13 mouse cellular contexts compared by ENCODE assay signal in genomic region chr12:104824907-104825267, GRCm38 (mm10). TPM values are rescaled to one million over a fixed set of nuclear protein-coding genes. Genes with fewer than 3 reads are reported as not detected.
DNase-seq lines count a peak whose midpoint lies in the region; ATAC-seq lines count a peak whose summit lies in the region.
"Had no signal": no experiment of that assay in that cellular context is flagged by ENCODE, and none has a peak within 500 bp of the region (broad histone marks: within the 10 kb centered on the region; RNA-seq: fewer than 3 reads in every experiment).

No protein-coding gene starts in this region.

- H3K36me3 ChIP-seq in heart, embryonic 14.5 days (ENCODE audit: control insufficient read depth, insufficient read depth, low read length) = no peaks in the 10 kb centered on the region
- no peaks in the 10 kb centered on the region for H3K36me3 ChIP-seq in intestine, embryonic 16.5 days (ENCODE audit: control insufficient read depth, insufficient read depth, low read length)
- H3K36me3 ChIP-seq: embryonic facial prominence, embryonic 15.5 days; hindbrain, embryonic 15.5 days; limb, embryonic 15.5 days; neural tube, embryonic 12.5 days had no signal

- no peak for ATAC-seq in heart, embryonic 14.5 days (ENCODE audit: insufficient number of reproducible peaks, insufficient read depth, low FRiP score, low read depth)
- ATAC-seq in intestine, embryonic 16.5 days = peak; percentile 31
- ATAC-seq: CD4-positive, CD25-positive, alpha-beta regulatory T cell, adult 4 months had no signal

- H3K9me3 ChIP-seq in heart, embryonic 14.5 days (ENCODE audit: control insufficient read depth, low read length) = no peaks in the 10 kb centered on the region
- H3K9me3 ChIP-seq in intestine, embryonic 16.5 days (ENCODE audit: control insufficient read depth, low read length) = no peaks in the 10 kb centered on the region
- H3K9me3 ChIP-seq: embryonic facial prominence, embryonic 15.5 days; hindbrain, embryonic 15.5 days; limb, embryonic 15.5 days; neural tube, embryonic 12.5 days had no signal

- no peak overlapping the region for H3K9ac ChIP-seq in heart, embryonic 14.5 days (ENCODE audit: low read length)
- no peak overlapping the region for H3K9ac ChIP-seq in intestine, embryonic 16.5 days (ENCODE audit: low read depth, low read length)
- H3K9ac ChIP-seq: embryonic facial prominence, embryonic 15.5 days; hindbrain, embryonic 15.5 days; limb, embryonic 15.5 days; neural tube, embryonic 12.5 days had no signal

- intact Hi-C loops in left cerebral cortex, postnatal 10 days (cut with DNase I) = loop anchor here (5.0 kb wide), 1 partner anchor 68 kb away; no protein-coding TSS in a partner anchor

- DNase-seq in heart, adult 8-10 months (ENCODE audit: low spot score) = no peak
- peak; percentile 23 to 32 for DNase-seq in spleen, postnatal 10 days (ENCODE audit: low spot score in 2 of 2)
- DNase-seq in spleen, postnatal 14 days (ENCODE audit: low spot score in 2 of 2) = no peak
- DNase-seq in thymus, postnatal 36 days = no peak
- DNase-seq in left cerebral cortex, postnatal 10 days (ENCODE audit: extremely low spot score in 1 of 2, low spot score in 2 of 2) = no peak
- DNase-seq: cerebellum, adult 11-12 months had no signal

- H3K27ac ChIP-seq in heart, embryonic 14.5 days (replicated peaks in 1 of 2; ENCODE audit: control insufficient read depth in 1 of 2, insufficient read depth in 1 of 2, low read depth in 2 of 2, low read length in 2 of 2) = peak overlapping the region; percentile 54 to 80
- 0 out of 2 replicates have a peak overlapping the region, but pooled peaks have one; percentile 14 for H3K27ac ChIP-seq in intestine, embryonic 16.5 days (ENCODE audit: low read length)
- H3K27ac ChIP-seq: embryonic facial prominence, embryonic 15.5 days; hindbrain, embryonic 15.5 days; limb, embryonic 15.5 days; neural tube, embryonic 12.5 days had no signal

- H3K27me3 ChIP-seq in heart, embryonic 14.5 days (ENCODE audit: control insufficient read depth, insufficient read depth, low read length) = no peaks in the 10 kb centered on the region
- no peaks in the 10 kb centered on the region for H3K27me3 ChIP-seq in intestine, embryonic 16.5 days (replicated peaks; ENCODE audit: control insufficient read depth, insufficient read depth, low read length)
- H3K27me3 ChIP-seq: embryonic facial prominence, embryonic 15.5 days; hindbrain, embryonic 15.5 days; neural tube, embryonic 12.5 days had no signal

- 21% methylated on average over 6 of the region's 6 CpGs for WGBS in heart, embryonic 14.5 days
- 27% methylated on average over 6 of the region's 6 CpGs for WGBS in intestine, embryonic 16.5 days

- no peak overlapping the region for H3K4me3 ChIP-seq in heart, embryonic 14.5 days (ENCODE audit: control insufficient read depth in 1 of 2, insufficient read depth in 1 of 2, low read depth in 1 of 2, low read length in 2 of 2)
- no peak overlapping the region for H3K4me3 ChIP-seq in intestine, embryonic 16.5 days (ENCODE audit: low read length)
- H3K4me3 ChIP-seq: embryonic facial prominence, embryonic 15.5 days; hindbrain, embryonic 15.5 days; limb, embryonic 15.5 days; neural tube, embryonic 12.5 days had no signal

- peaks cover 38 to 43% of the 10 kb centered on the region in 2 experiments for H3K4me1 ChIP-seq in heart, embryonic 14.5 days (ENCODE audit: control insufficient read depth in 2 of 2, insufficient read depth in 2 of 2, low read length in 2 of 2)
- H3K4me1 ChIP-seq in intestine, embryonic 16.5 days (ENCODE audit: control insufficient read depth, insufficient read depth, low read length) = peaks cover 23% of the 10 kb centered on the region

- peak overlapping the region; percentile 29; the same call in 1 of the 2 replicates for H3K4me2 ChIP-seq in heart, embryonic 14.5 days (ENCODE audit: low read length)
- no peak overlapping the region for H3K4me2 ChIP-seq in intestine, embryonic 16.5 days (ENCODE audit: low read depth, low read length)
- H3K4me2 ChIP-seq: embryonic facial prominence, embryonic 15.5 days; hindbrain, embryonic 15.5 days; limb, embryonic 15.5 days; neural tube, embryonic 12.5 days had no signal

RNA-seq across cellular contexts. Expression of gene Clmn, which starts 40.0 kb away (rescaled TPM):
- polyA plus RNA-seq in heart, embryonic 14.5 days (2014; fragmentation: Nextera tagmentation; extraction: Ambion mirVana) = 0.44 and 0.49 TPM in 2 replicates
- total RNA-seq in heart, adult 8-10 months (2022) = 1 to 10 TPM; 1.8 to 2.4 (median 2.1) TPM
- polyA plus RNA-seq in intestine, embryonic 16.5 days (2015; fragmentation: Nextera tagmentation; extraction: Ambion mirVana) = 2.9 and 3.0 TPM in 2 replicates
- total RNA-seq in left cerebral cortex, postnatal 10 days (2021) = 10 to 100 TPM; 18.1 to 24.5 TPM
- polyA plus RNA-seq: CD4-positive, CD25-positive, alpha-beta regulatory T cell, adult 4 months had no signal

Comparison
In these comparisons a context has a peak if more than half of its experiments do, and no peak if none do; other contexts are left out.
1. DNase-seq: peak in spleen, postnatal 10 days (2 of 2); none in heart, adult 8-10 months (single experiment), spleen, postnatal 14 days (0 of 2), thymus, postnatal 36 days (0 of 2) and left cerebral cortex, postnatal 10 days (0 of 2).
2. RNA of gene Clmn, which starts 40.0 kb away (total RNA-seq): 18.1 to 24.5 TPM in left cerebral cortex, postnatal 10 days; 1.8 to 2.4 TPM in heart, adult 8-10 months; every median in the first group is over 4 times any median in the second.